Mouse (Mus musculus): Measurements from ENCODE around the gene Ralgds. TPM values are rescaled to one million over a fixed set of nuclear protein-coding genes. Genes with fewer than 3 reads are reported as not detected.

Ralgds gene
- polyA plus RNA-seq, 1 experiment from 2014 or later = 12.9 TPM

Other genes with a start within 250 kb of the Ralgds start
- gene Ppp1r26, start 66.3 kb upstream of the Ralgds start, polyA plus RNA-seq (2014; fragmentation: Nextera tagmentation; extraction: Ambion mirVana) = 1.3 and 1.5 TPM in 2 replicates
- 0.29 TPM in 1 of 2 replicates, not detected in the other for gene 1700007K13Rik, start 46.8 kb upstream of the Ralgds start, polyA plus RNA-seq (2014; fragmentation: Nextera tagmentation; extraction: Ambion mirVana)
- gene Mrps2, start 45.1 kb upstream of the Ralgds start, polyA plus RNA-seq (2014; fragmentation: Nextera tagmentation; extraction: Ambion mirVana) = 68.2 and 69.3 TPM in 2 replicates
- gene Gbgt1, start 16.2 kb upstream of the Ralgds start, polyA plus RNA-seq (2014; fragmentation: Nextera tagmentation; extraction: Ambion mirVana) = 0.22 and 0.32 TPM in 2 replicates
- 0.73 and 0.78 TPM in 2 replicates for gene Gm10134, start 7.0 kb upstream of the Ralgds start, polyA plus RNA-seq (2014; fragmentation: Nextera tagmentation; extraction: Ambion mirVana)
- not detected in 2 replicates for gene Cel, start 50.3 kb downstream of the Ralgds start, polyA plus RNA-seq (2014; fragmentation: Nextera tagmentation; extraction: Ambion mirVana)
- gene Gtf3c5, start 70.6 kb downstream of the Ralgds start, polyA plus RNA-seq (2014; fragmentation: Nextera tagmentation; extraction: Ambion mirVana) = 30.8 and 32.9 TPM in 2 replicates
- gene Gfi1b, start 108.9 kb downstream of the Ralgds start, polyA plus RNA-seq (2014; fragmentation: Nextera tagmentation; extraction: Ambion mirVana) = 143 and 151 TPM in 2 replicates
- gene Tsc1, start 128.1 kb downstream of the Ralgds start, polyA plus RNA-seq (2014; fragmentation: Nextera tagmentation; extraction: Ambion mirVana) = 20.7 and 21.3 TPM in 2 replicates
- 3.5 and 4.4 TPM in 2 replicates for gene Spaca9, start 186.6 kb downstream of the Ralgds start, polyA plus RNA-seq (2014; fragmentation: Nextera tagmentation; extraction: Ambion mirVana)
- 0.38 and 0.69 TPM in 2 replicates for gene Ak8, start 187.0 kb downstream of the Ralgds start, polyA plus RNA-seq (2014; fragmentation: Nextera tagmentation; extraction: Ambion mirVana)

All from liver, embryonic 11.5 days (tissue).